Mouse (Mus musculus) thymus, adult 2 months (tissue): ENCODE results near the gene Trp53tg5.

Experiments
- CTCF ChIP-seq: fragments of 200-500 bp; IDR thresholded peaks from 2 replicates; pipeline ENCODE4 v1.5.1; 2012; ENCODE audit warnings: mild to moderate bottlenecking, control low read depth, low read length, moderate library complexity, borderline replicate concordance; ENCODE audit not compliant: control insufficient read depth, poor library complexity, insufficient read depth; ENCODE audit errors: extremely low read depth
- POLR2A ChIP-seq: fragments of 200-500 bp; IDR thresholded peaks from 2 replicates; pipeline ENCODE4 v1.6.1; 2012; ENCODE audit warnings: mild to moderate bottlenecking, low read length, control low read depth, moderate library complexity; ENCODE audit not compliant: control insufficient read depth, poor library complexity, insufficient read depth; ENCODE audit errors: extremely low read depth

- TF ChIP-seq CTCF: no peak
- no peak for TF ChIP-seq POLR2A
Observed at GRCm38 (mm10) chr2:164431676-164432465, 41.7 kb downstream of the Trp53tg5 start.
